Mouse (Mus musculus): Measurements from ENCODE around the gene Ift57. TPM values are rescaled to one million over a fixed set of nuclear protein-coding genes. Genes with fewer than 3 reads are reported as not detected.

Gene Ift57
- total RNA-seq, 1 experiment from 2014 or later: 20.1 TPM

- ATAC-seq (ENCODE audit: extremely low read depth, insufficient number of reproducible peaks, low FRiP score, poor library complexity, severe bottlenecking): no peak
Observed at GRCm38 (mm10) chr16:49736536-49736935, 37.5 kb downstream of the Ift57 start.

GRCm38 (mm10) chr16:49747360-49747759 lies 48.3 kb downstream of the Ift57 start:
- no peak for ATAC-seq (ENCODE audit: extremely low read depth, insufficient number of reproducible peaks, low FRiP score, poor library complexity, severe bottlenecking)

- no peak for ATAC-seq (ENCODE audit: extremely low read depth, insufficient number of reproducible peaks, low FRiP score, poor library complexity, severe bottlenecking)
Observed at GRCm38 (mm10) chr16:49752906-49753305, 53.9 kb downstream of the Ift57 start.

GRCm38 (mm10) chr16:49753318-49753717 lies 54.3 kb downstream of the Ift57 start:
- ATAC-seq (ENCODE audit: extremely low read depth, insufficient number of reproducible peaks, low FRiP score, poor library complexity, severe bottlenecking): no peak

- no peak for ATAC-seq (ENCODE audit: extremely low read depth, insufficient number of reproducible peaks, low FRiP score, poor library complexity, severe bottlenecking)
Observed at GRCm38 (mm10) chr16:49760517-49761203, 61.6 kb downstream of the Ift57 start.

GRCm38 (mm10) chr16:49761981-49762380 lies 62.9 kb downstream of the Ift57 start:
- no peak for ATAC-seq (ENCODE audit: extremely low read depth, insufficient number of reproducible peaks, low FRiP score, poor library complexity, severe bottlenecking)

- ATAC-seq (ENCODE audit: extremely low read depth, insufficient number of reproducible peaks, low FRiP score, poor library complexity, severe bottlenecking): peak; percentile 96
Observed at GRCm38 (mm10) chr16:49766326-49766725, 67.3 kb downstream of the Ift57 start.

GRCm38 (mm10) chr16:49768491-49769031 lies 69.5 kb downstream of the Ift57 start:
- no peak for ATAC-seq (ENCODE audit: extremely low read depth, insufficient number of reproducible peaks, low FRiP score, poor library complexity, severe bottlenecking)

- ATAC-seq (ENCODE audit: extremely low read depth, insufficient number of reproducible peaks, low FRiP score, poor library complexity, severe bottlenecking): 0 out of 2 replicates have a peak, but pooled peaks have one; percentile 9
Observed at GRCm38 (mm10) chr16:49769831-49770261, 70.8 kb downstream of the Ift57 start.

GRCm38 (mm10) chr16:49770320-49771189 lies 71.5 kb downstream of the Ift57 start:
- no peak for ATAC-seq (ENCODE audit: extremely low read depth, insufficient number of reproducible peaks, low FRiP score, poor library complexity, severe bottlenecking)

- no peak for ATAC-seq (ENCODE audit: extremely low read depth, insufficient number of reproducible peaks, low FRiP score, poor library complexity, severe bottlenecking)
Observed at GRCm38 (mm10) chr16:49771609-49772396, 72.8 kb downstream of the Ift57 start.

GRCm38 (mm10) chr16:49772576-49772975 lies 73.5 kb downstream of the Ift57 start:
- ATAC-seq (ENCODE audit: extremely low read depth, insufficient number of reproducible peaks, low FRiP score, poor library complexity, severe bottlenecking): no peak

GRCm38 (mm10) chr16:49773068-49773467 lies 74.0 kb downstream of the Ift57 start:
- ATAC-seq (ENCODE audit: extremely low read depth, insufficient number of reproducible peaks, low FRiP score, poor library complexity, severe bottlenecking): no peak

GRCm38 (mm10) chr16:49774059-49775001 lies 75.3 kb downstream of the Ift57 start:
- ATAC-seq (ENCODE audit: extremely low read depth, insufficient number of reproducible peaks, low FRiP score, poor library complexity, severe bottlenecking): no peak

GRCm38 (mm10) chr16:49775002-49775966 lies 76.3 kb downstream of the Ift57 start:
- no peak for ATAC-seq (ENCODE audit: extremely low read depth, insufficient number of reproducible peaks, low FRiP score, poor library complexity, severe bottlenecking)

GRCm38 (mm10) chr16:49776981-49777380 lies 77.9 kb downstream of the Ift57 start:
- ATAC-seq (ENCODE audit: extremely low read depth, insufficient number of reproducible peaks, low FRiP score, poor library complexity, severe bottlenecking): no peak

- peak; percentile 92 for ATAC-seq (ENCODE audit: extremely low read depth, insufficient number of reproducible peaks, low FRiP score, poor library complexity, severe bottlenecking)
Observed at GRCm38 (mm10) chr16:49781556-49782156, 82.6 kb downstream of the Ift57 start.

Measured in neutrophil, adult 5-6 weeks (primary cell).